Mouse (Mus musculus) testis, postnatal 14 days (tissue): Measurements from ENCODE around the gene Ccdc28b.

Source experiments
- DNase-seq: peaks from one replicate; pipeline ENCODE4 v3.0.0; 2021; ENCODE audit warnings: low spot score

Gene Ccdc28b

DNA sequence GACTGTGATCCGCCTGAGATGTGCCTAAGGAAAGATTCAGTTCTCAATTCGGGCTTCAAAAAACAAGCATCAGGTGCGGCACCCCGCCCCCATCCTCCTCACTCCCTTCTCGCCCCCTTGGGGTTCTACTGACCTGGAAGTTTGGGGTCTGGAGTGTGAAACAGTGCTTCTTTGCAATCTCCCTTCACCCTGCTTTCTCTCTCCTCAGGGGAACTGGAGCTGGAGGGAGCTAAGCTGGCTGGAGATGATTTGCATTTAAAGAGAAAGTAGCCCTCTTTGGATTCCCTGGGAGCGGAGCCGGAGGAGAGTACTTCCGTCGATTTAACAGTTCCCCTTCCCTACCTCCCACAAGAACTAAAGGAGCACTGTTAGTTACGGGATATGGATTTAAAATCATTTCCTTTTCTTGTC is at the start of gene Ccdc28b:
TSS of gene Ccdc28b (minus strand) at position 267 of the 411 bp plus-strand sequence.
- DNase-seq, result no peak

DNA sequence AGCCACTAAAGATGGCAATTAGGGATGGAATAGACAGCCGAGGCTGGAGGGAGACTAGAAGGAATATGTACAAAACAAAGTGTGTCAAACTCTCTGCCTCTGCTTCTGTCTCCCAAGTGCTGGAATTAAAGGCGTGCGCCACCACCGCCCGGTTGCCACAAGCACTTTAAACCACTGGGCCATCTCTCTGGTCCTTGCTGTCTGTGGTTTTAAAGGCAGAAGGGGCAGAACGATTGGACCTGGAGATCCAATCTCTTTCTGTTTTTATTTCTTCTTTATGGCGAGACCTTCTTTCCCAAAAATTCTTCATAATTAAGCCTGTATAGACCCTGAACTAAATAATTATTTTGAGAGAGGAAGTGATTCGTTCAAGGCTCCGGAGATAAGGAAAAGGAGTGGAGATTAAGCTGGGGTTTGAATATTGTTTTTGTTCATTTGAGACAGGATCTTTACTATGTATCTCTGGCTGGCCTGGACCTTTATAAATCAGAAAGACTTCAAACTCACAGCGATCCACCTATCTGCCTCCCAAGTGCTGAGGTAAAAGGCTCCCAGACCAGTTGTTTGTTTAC is 49.2 kb upstream of the Ccdc28b start:
- no peak for DNase-seq

DNA sequence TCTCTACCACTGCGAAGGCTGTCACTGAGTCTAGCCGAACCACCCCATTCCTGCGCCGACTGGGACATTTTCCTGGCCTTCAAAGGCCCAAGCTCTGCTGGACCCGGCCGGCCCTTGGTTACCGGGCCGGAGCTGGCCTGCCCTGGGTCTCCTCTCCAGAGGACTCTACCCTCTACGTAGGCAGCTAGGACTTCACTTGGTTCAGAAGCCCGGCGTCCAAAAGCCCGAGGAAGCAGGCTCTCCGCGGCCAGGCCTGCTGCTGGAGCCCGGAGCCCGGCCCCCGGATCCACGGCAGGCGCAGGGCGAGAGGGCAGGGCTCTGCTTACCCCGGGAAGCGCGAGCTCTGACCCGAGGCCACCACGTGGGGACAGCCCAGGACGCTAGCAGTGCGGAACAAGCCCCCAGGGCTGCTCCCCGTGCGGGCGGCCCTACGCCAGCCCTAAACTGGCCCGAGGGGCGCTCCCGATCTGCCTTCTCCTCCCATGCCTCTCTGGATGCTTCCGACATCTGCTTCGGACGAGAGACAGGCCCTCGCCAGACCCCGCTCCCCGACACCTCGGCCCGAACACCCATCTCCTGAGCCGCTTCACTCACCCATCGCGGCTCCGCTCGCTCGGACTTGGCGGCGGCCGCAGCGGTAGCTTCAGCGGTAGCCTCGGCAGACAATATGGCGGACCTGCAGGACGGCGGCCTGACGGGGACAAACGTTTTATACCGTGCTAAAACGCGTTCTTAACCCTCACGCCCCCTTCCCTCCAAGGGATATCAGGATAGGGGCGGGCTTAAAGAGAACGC is 48.5 kb upstream of the Ccdc28b start, which contains the start of gene Kpna6:
TSS of gene Kpna6 (minus strand) at position 685 of the 795 bp plus-strand sequence.
- peak; percentile 91 for DNase-seq

DNA sequence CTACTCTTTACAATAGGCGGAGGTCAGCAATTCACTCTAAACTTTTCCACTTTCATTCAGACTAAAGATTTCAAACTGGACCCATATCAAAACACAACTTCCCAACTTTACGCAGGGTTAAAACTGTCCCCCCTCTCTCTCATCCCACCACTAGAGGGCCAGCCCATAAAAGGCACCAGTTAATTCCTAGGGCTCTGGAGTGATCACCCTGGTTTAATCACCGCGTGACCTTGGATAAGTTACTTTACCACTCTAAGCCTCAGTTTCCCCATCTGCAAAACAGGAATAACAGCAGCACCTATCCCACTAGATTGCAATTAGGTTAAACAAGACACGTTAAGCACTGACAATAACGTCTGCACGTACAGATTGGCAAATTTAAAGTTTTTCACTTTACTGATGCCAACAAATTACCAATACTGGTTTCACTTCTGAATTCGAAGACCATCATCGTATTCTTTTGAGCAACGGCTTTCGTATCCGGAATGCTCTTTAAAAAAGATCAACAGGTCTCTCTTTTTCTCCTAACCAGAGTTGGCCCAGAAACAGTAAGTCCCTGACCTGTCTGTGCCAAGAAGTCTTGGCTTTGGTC is 47.8 kb upstream of the Ccdc28b start:
- no peak for DNase-seq

DNA sequence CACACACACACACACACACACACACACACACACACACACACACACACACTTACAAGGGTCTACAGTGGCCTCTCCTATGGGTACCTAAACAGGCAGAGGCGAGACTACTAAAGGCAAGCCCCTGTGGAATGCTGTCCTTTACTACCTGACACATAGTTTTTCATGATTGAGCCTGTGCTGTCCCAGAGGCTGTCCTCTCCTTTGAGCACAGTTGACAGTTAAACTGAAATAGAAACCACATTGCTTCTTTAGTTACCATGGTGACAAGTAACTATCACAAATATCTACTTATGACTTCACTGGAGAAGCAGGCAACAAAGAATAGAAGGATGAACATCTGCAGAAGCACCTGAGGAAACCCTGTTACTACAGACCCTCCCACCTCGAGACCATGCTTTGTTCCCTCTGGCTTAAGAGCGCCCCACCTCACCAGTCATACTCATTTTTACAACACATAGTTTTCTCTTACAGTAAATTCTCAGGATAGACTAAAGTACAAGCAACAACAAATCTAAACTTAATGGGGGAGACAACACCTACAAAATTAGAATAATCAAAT is 38.6 kb upstream of the Ccdc28b start:
- DNase-seq, result no peak

DNA sequence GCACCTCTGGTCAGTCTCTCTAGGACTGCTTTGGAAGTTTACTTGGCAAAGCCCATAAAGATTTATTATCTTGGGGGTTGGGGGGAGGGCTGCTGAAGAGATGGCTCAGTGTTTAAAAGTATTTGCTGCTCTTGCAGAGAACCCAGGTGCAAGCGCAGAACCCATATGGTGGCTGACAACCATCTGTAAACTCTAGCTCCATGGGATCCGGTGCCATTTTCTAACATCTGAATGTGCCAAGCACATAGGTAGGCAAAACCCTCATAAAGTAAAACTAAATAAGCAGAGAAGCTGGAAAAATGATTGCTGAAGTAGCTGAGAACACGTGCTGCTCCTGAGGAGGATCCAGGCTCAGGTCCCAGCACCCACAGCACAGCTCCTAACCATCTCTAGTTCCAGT is 37.8 kb upstream of the Ccdc28b start:
- no peak for DNase-seq

DNA sequence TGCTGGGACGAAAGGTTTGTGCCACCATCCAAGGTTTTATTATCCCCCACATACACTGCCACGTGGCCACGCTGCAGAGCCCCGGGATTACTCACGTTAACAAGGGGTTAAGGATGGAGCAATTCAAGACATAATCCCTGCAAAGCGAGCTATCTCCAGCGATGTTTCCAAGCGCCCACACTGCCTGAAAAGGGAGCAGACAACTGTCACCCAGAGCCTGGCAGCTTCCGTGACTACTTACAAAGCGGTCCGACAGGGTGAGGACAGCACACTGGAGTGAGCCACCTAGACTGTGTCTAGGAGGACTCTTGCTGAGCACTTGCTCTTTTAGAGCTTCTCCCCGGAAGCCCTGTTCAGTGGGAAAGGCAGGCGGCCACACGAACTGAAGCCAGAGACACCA is 31.0 kb upstream of the Ccdc28b start:
- DNase-seq, result no peak

DNA sequence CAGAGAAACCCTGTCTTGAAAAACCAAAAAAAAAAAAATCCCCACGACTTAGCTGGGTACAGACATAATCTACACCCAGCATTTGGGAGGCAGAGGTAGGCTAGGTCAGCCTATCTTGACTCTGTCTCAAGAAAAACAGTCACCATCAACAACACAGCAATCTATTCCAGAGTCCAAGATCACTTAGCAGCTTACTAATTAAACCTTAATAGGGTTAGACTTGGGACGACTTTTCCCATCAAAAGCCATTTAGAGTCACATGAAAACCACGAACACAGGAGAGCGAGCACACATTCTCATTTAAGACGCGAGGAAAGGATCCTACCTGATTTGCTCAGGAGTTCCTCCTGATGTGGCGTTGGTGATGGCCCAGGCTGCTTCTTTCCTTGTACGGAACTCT is 26.6 kb upstream of the Ccdc28b start:
- no peak for DNase-seq

DNA sequence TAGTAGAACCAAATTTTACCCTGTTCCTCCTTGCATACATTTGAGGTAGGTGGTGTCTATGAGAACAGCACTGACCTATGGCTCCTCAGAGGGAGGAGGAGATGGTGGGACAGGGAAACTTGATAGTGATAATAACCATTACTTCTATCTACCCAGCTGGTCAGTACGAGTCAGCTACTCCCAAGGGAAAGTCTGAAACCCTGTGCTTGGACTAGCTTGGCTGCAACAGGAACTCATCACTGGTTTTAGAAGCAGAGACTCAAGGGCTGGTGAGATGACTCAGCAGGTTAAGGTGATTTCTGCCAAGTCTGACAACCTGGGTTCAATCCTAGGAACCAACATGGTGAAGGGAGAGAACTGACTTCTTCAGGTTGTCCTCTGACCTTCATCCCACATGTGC is 24.9 kb upstream of the Ccdc28b start:
- DNase-seq, result no peak

DNA sequence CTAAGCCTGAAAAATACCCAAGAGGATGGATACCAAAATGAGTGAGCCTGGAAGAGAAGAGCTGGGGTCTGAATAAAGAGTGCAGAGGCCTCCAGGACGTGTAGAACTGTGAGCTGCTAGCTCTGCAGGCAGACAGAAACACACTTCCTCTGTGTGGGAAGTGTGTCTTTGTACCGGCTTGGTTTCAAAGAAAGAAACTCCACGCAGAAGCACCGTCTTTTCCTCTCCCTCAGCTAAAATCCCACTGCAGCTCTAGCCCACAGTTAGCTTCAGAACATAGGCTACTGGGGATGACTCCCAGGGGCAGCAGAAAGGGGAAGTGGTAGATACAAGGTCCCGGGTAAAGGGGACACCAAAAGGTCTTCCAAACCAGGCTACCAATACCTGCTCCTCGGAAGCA is 21.5 kb upstream of the Ccdc28b start:
- DNase-seq, result no peak

DNA sequence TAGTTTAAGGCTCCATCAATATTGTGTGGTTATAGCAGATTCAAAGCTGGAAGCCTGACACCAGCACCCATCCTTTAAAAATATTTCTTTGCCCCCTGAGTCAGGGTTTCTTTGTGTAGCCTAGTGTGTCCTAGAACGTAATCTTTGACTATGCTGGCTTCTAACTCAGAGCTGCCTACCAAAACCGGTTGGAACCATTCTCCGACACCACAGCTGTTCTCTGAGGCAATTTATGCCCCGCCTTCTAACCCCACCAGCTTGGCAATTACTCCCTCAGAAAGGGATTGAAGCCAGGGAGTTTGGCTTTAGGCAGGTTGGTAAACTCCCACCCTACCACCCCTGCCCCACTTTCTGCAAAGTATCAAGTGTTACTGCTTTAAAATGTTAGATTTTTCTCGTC is 18.0 kb upstream of the Ccdc28b start:
- DNase-seq, result no peak

DNA sequence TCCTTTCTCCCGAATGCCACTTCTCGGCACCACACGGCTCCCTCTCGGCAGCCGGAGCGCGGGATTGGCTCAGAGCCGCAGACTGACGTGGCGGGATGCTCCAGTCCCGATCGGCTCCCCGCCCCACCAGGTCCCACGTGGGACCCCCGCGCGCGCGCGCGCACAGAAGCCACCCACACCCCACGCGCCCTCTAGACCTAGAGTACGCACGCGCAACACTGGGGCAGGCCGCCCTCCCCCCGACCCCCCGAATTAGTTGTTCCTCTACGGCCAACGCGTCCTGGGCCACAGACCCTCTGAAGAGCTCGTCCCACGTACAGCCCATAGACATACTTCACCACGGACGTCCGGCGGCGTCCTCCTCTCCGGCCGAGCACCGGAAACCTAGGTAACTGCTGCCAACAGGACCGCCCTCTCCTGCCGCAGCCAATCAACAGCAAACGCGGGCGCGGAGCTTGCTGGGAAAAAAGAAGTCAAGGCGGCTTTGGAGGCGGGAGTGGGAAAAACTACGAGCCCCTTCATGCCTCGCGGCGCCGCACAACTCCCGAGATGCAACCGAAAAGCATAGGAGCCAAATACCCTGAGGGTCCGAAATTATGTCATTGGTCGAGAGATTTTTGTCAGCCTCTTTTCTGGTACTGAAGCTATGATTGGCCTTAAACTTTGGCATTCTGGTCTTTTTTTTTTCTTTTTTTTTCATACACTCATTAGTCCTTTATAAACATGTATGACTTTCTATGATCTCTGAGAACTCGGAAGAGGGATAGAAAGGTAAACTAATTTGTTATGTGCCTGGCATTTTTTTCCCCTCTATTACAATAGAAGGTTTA is 17.1 kb upstream of the Ccdc28b start, which contains the start of gene Txlna:
TSS of gene Txlna (minus strand) at position 428 of the 830 bp plus-strand sequence.
- peak; percentile 97 for DNase-seq

DNA sequence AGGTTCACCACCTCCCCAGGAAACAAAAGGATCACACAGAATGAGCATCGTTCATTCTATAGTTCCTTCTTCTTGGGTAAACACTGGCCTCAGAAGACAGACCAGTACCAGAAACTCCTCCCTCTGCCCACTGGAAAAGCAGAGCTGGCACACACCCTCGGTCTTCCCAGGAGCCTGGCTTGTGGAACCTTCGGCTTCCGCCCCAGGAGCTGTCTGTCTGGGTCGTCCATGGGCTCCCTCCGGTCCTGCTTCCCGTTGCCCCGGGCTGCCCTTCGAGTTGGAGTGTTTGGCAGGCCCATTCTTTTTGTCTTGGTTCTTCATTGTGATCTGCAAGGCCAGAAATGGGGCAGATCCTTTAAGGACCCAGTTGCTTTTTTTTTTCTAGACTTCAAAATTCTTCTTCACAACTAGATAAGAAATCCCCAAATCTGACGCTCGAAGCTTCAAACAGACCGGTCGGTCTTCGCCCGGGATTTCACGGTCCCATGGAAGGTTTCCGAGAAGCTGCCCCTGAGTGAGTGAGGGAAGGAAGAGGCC is 16.4 kb upstream of the Ccdc28b start:
- peak; percentile 50 for DNase-seq

DNA sequence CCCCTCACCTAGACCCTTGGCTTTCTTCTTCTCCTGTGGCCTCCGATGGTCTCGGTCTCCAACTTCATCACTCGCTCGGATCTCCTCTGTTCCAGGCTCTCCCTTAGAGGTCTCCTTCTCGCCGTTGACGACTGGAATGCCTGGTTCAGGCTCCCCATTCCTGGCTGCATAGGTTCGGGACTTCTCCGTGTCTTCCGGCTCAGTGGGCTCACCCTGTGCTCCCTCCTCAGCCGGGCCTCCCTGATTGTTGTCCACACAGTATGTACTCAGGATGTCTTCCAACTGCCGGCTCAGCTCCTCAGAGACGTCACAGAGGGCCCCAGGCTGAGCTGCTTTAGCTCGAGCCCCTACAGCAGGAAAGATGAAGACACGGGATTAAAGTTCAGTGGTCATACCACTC is 15.5 kb upstream of the Ccdc28b start:
- DNase-seq, result no peak

DNA sequence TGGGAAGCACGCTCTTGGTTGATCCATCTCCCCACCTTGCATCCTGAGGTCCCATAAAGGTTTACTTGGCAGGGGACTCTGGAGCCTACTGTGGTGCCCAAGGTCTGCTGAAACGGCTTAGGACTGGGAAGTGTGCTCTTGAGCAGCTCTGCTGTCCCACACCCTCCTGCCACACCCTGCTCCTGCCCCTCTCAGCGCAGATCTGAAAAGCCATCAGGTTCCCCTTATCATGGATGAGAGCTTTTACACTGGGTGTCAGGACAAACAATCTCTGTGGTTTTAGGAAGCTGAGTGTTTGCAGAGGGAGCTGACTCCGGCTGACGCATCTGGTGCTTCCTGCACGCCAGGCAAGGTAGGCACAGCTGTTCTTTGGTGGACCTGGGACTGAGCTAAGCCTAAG is 10.1 kb upstream of the Ccdc28b start:
- no peak for DNase-seq

DNA sequence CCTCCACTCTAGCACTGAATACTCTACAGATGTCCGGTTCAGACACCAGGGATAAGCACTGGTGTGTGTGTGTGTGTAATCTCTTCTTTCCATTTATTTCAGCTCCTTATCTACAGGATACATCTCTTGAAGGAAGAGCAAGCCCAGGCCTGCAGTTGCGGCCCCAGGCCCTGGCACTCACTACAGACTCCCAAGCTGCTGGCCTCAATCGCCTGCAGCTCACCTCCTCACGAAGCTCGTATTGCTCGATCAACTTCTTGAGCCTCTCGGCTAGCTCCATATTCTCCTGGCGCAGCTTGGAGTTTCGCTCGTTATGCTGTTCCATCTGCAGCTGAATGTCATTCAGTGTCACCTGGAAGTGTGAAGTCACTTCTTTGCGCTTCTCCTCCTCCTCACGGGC is 8.1 kb upstream of the Ccdc28b start:
- no peak for DNase-seq

DNA sequence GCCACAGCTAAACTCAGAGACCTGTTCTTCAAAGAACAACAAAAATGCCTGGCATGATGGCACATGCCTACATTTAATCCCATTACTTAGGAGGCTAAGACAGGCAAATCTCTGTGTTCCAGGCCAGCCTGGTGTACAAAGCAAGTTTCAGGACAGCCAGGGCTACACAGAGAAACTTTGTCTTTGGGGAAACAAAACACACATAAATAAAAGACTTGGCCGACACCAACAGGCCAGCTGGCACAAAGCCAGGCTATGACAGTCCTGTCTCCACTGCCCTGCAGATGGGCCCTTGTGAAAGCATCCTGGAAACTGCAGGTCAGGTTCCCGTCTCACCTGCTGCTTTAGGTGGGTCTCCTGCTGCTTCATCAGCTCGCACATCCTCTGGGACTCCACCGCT is 7.2 kb upstream of the Ccdc28b start:
- no peak for DNase-seq

DNA sequence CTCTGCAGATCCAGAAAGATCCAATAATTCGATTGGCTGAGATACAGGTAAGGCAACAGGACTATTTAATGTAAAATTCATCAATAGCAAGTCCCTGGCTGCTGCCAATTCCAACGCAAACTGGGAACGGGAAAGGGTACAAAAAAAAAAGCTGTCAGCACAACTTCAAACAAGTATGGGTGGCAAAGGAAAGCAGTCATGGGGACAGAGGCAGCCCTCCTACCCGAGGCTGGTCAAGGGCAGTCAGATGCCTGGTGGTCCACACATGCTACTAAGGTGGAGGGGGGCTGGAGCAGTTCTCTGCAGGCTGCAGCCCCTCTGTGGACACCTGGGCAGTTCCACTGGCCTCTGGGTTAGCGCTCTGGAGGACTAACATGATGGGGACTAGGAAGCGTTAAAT is 2.3 kb upstream of the Ccdc28b start:
- DNase-seq, result no peak

DNA sequence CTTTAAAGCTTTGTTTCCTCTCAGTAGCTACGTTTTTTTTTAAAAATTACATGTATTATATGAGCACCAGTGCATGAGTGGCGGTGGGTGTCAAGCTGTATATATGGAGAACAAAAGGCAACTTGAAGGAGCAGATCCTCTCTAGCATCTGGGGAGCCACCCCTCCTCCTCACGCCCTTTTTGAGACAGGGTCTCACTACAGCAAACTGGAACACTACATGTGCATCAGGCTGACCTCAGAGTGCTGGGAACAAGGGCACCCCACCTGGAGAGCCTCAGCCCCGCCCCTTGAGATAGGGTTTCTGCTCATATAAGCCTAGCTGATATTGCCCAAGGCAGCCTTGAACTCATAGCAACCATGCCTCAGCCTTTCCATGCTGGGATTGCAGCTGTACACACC is 1.7 kb upstream of the Ccdc28b start:
- DNase-seq, result no peak

DNA sequence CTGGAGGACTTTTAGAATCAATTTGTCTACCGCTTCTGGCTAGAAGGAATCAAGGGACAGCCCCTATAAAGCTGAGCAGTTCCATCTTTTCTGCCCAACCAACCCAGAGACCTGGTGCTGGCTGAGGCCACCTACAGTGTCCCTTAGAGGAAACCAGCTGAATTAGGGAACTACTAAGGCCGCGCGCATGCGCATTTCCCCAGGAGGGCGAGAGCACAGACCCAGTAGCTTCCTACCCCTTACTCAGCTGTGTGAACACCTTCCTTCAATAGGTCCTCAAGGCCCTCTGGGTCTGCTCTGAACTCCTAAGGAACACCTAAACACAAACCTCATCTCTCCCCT is 1.3 kb upstream of the Ccdc28b start:
- DNase-seq, result no peak

DNA sequence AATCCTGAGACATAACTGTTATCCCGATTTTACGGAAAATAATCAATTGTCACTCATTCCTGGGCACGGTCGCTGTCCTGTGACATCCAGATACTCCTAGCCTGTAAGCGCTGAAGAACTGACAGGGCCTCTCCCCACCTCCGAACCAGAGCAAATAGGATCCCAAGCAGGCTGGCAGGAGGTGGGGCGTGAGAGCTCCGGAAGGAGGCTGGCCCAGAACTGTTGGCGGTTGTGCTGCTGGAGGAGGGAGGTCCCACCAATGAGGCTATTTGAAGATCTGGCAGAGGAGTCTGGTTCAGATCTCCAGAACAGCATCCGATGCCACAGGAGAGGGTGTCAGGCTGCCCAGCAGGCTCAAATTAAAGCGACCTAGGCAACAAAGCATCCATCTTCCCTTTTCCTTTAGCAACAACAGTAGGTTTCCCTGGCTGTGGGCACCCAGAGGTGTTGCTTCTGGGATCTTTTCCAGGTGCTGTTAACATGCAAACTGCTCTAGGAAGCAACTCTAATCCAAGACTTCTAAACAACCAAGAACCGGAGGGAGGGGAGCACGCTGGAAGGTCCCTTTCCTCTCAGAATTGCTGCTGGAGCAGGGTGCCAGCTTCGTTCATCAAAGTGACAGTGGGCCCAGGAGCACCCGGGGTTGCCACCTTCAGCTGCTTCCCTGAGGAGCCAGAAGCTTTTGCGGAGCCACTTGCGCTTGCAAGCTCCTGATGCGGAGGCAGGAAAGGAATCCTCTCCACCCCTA is 708 bp upstream of the Ccdc28b start:
- peak; percentile 80 for DNase-seq
